Mouse (Mus musculus) midbrain, embryonic 13.5 days (tissue): Measurements from ENCODE around the gene Ndufs3. TPM values are rescaled to one million over a fixed set of nuclear protein-coding genes. Genes with fewer than 3 reads are reported as not detected.

Experiments used
- ATAC-seq: fragments of 200-750 bp; cut with Nextera tagmentation; 2 replicates; pipeline ENCODE4 v1.8.0; 2017; ENCODE audit warnings: mild to moderate bottlenecking, moderate TSS enrichment, moderate library complexity
- H3K27ac ChIP-seq: fragments of 300-500 bp; sonication (generic); 2 replicates; pipeline ENCODE4 v1.5.1; 2015; ENCODE audit warnings: inconsistent platforms, mild to moderate bottlenecking, moderate library complexity
- H3K27me3 ChIP-seq: fragments of 300-500 bp; sonication (generic); 2 replicates; pipeline ENCODE4 v1.6.1; 2015; ENCODE audit warnings: mild to moderate bottlenecking, inconsistent platforms
- H3K36me3 ChIP-seq: fragments of 300-500 bp; sonication (generic); 2 replicates; pipeline ENCODE4 v1.6.1; 2015; ENCODE audit warnings: mild to moderate bottlenecking, inconsistent platforms
- H3K4me1 ChIP-seq: fragments of 300-500 bp; sonication (generic); replicated peaks from 2 replicates; pipeline ENCODE4 v1.6.1; 2015; ENCODE audit warnings: inconsistent platforms
- H3K4me2 ChIP-seq: fragments of 300-500 bp; sonication (generic); replicated peaks from 2 replicates; pipeline ENCODE4 v1.6.1; 2015; ENCODE audit warnings: moderate library complexity, mild to moderate bottlenecking, inconsistent platforms
- H3K4me3 ChIP-seq: fragments of 300-500 bp; sonication (generic); replicated peaks from 2 replicates; pipeline ENCODE4 v1.5.1; 2015; ENCODE audit warnings: mild to moderate bottlenecking, inconsistent platforms
- H3K9ac ChIP-seq: fragments of 300-500 bp; sonication (generic); replicated peaks from 2 replicates; pipeline ENCODE4 v1.6.1; 2015; ENCODE audit warnings: mild to moderate bottlenecking, inconsistent platforms
- H3K9me3 ChIP-seq: fragments of 300-500 bp; sonication (generic); 2 replicates; pipeline ENCODE4 v1.6.1; 2016; ENCODE audit warnings: mild to moderate bottlenecking, inconsistent platforms
- WGBS: fragments of 180-500 bp; shearing (Covaris S2); methylation state at CpG from one replicate; pipeline ENCODE4 v1.1.7; 2015; 5-methylcytosine and 5-hydroxymethylcytosine counted together
- polyA plus RNA-seq: library from polyadenylated mRNA; unstranded; fragments of >200 nt; fragmentation: Nextera tagmentation; extraction: Ambion mirVana; gene quantifications from 2 replicates; pipeline ENCODE4 v1.2.1, GENCODE M21; 2015

Ndufs3 gene
- 210 TPM in 2 replicates for polyA plus RNA-seq

- Histone ChIP-seq H3K4me3 (peak within 1 kb of the TSS; percentile 93), H3K36me3 (peaks cover 47% of the 10 kb centered on the region), H3K4me1 (peaks cover 38% of the 10 kb centered on the region), H3K27ac (peak within 1 kb of the TSS; percentile 91), H3K27me3 (no peaks in the 10 kb centered on the region), H3K9ac (peak within 1 kb of the TSS; percentile 95), H3K9me3 (no peaks in the 10 kb centered on the region), H3K4me2 (peak within 1 kb of the TSS; percentile 76)
- WGBS = under 1% methylated on average over 43 of the region's 43 CpGs
- ATAC-seq = peak; percentile 97
These were observed at the start of gene Ndufs3, which contains the start of gene Kbtbd4 for GRCm38 (mm10) chr2:90904076-90904855. Ndufs3 (minus strand) TSS chr2:90904827. Kbtbd4 (plus strand) TSS chr2:90904740.

GRCm38 (mm10) chr2:90953461-90953860, 48.8 kb upstream of the Ndufs3 start:
- H3K27ac ChIP-seq = no peak overlapping the region
- H3K36me3 ChIP-seq = peaks cover 5% of the 10 kb centered on the region; the same call in 1 of the 2 replicates
- WGBS = 69% methylated on average over 3 of the region's 3 CpGs
- no peaks in the 10 kb centered on the region for H3K27me3 ChIP-seq
- no peak overlapping the region for H3K4me3 ChIP-seq
- no peak overlapping the region for H3K9ac ChIP-seq
- peaks cover 38% of the 10 kb centered on the region for H3K4me1 ChIP-seq
- H3K4me2 ChIP-seq = no peak overlapping the region
- no peaks in the 10 kb centered on the region for H3K9me3 ChIP-seq
- ATAC-seq = no peak

GRCm38 (mm10) chr2:90950582-90951194, 46.1 kb upstream of the Ndufs3 start:
- peak; percentile 55; the same call in 1 of the 2 replicates for ATAC-seq
- Histone ChIP-seq H3K4me2 (no peak overlapping the region), H3K9me3 (no peaks in the 10 kb centered on the region), H3K9ac (no peak overlapping the region), H3K4me3 (no peak overlapping the region), H3K36me3 (peaks cover 6% of the 10 kb centered on the region; the same call in 1 of the 2 replicates), H3K27me3 (no peaks in the 10 kb centered on the region), H3K4me1 (peaks cover 26% of the 10 kb centered on the region), H3K27ac (no peak overlapping the region)

GRCm38 (mm10) chr2:90950149-90950548, 45.5 kb upstream of the Ndufs3 start:
- Histone ChIP-seq H3K4me3 (no peak overlapping the region), H3K4me2 (no peak overlapping the region), H3K4me1 (peaks cover 21% of the 10 kb centered on the region; the same call in 1 of the 2 replicates), H3K27ac (no peak overlapping the region), H3K27me3 (no peaks in the 10 kb centered on the region), H3K9me3 (no peaks in the 10 kb centered on the region), H3K36me3 (peaks cover 6% of the 10 kb centered on the region; the same call in 1 of the 2 replicates), H3K9ac (no peak overlapping the region)
- 78% methylated on average over 5 of the region's 5 CpGs for WGBS
- ATAC-seq = no peak

- 48% methylated on average over 2 of the region's 2 CpGs for WGBS
- H3K4me3 ChIP-seq = peak overlapping the region; percentile 96
- H3K9me3 ChIP-seq = no peaks in the 10 kb centered on the region
- H3K4me2 ChIP-seq = peak overlapping the region; percentile 82
- H3K27ac ChIP-seq = 0 out of 2 replicates have a peak overlapping the region, but pooled peaks have one; percentile 92
- H3K27me3 ChIP-seq = no peaks in the 10 kb centered on the region
- H3K36me3 ChIP-seq = no peaks in the 10 kb centered on the region
- peaks cover 32% of the 10 kb centered on the region for H3K4me1 ChIP-seq
- H3K9ac ChIP-seq = peak overlapping the region; percentile 95; the same call in 1 of the 2 replicates
- no peak for ATAC-seq
These were observed 37.1 kb upstream of the Ndufs3 start for GRCm38 (mm10) chr2:90941744-90942143.

- Histone ChIP-seq H3K4me1 (peaks cover 32% of the 10 kb centered on the region), H3K4me2 (peak within 1 kb of the TSS; percentile 82), H3K27ac (peak within 1 kb of the TSS; percentile 92), H3K9ac (peak within 1 kb of the TSS; percentile 95), H3K36me3 (no peaks in the 10 kb centered on the region), H3K27me3 (no peaks in the 10 kb centered on the region), H3K4me3 (peak within 1 kb of the TSS; percentile 96), H3K9me3 (no peaks in the 10 kb centered on the region)
- WGBS = 1% methylated on average over 86 of the region's 113 CpGs
- ATAC-seq = peak; percentile 97
These were observed 35.9 kb upstream of the Ndufs3 start, which contains the start of gene Celf1 for GRCm38 (mm10) chr2:90940233-90941229. Celf1 (plus strand) TSS chr2:90940382.

GRCm38 (mm10) chr2:90939750-90940149, 35.1 kb upstream of the Ndufs3 start:
- no peaks in the 10 kb centered on the region for H3K9me3 ChIP-seq
- peak; percentile 67 for ATAC-seq
- H3K36me3 ChIP-seq = no peaks in the 10 kb centered on the region
- peak overlapping the region; percentile 95 for H3K9ac ChIP-seq
- peak overlapping the region; percentile 82 for H3K4me2 ChIP-seq
- peak overlapping the region; percentile 96 for H3K4me3 ChIP-seq
- WGBS = 49% methylated on average over 8 of the region's 8 CpGs
- peaks cover 32% of the 10 kb centered on the region for H3K4me1 ChIP-seq
- no peaks in the 10 kb centered on the region for H3K27me3 ChIP-seq
- H3K27ac ChIP-seq = peak overlapping the region; percentile 92

GRCm38 (mm10) chr2:90938362-90938761, 33.7 kb upstream of the Ndufs3 start:
- Histone ChIP-seq H3K36me3 (no peaks in the 10 kb centered on the region), H3K9me3 (no peaks in the 10 kb centered on the region), H3K9ac (no peak overlapping the region), H3K4me2 (no peak overlapping the region), H3K4me3 (no peak overlapping the region), H3K27ac (no peak overlapping the region), H3K4me1 (peaks cover 24% of the 10 kb centered on the region), H3K27me3 (no peaks in the 10 kb centered on the region)
- ATAC-seq = no peak
- WGBS = 80% methylated on average over 3 of the region's 3 CpGs

GRCm38 (mm10) chr2:90932273-90932672, 27.6 kb upstream of the Ndufs3 start:
- H3K4me2 ChIP-seq = no peak overlapping the region
- H3K4me3 ChIP-seq = no peak overlapping the region

GRCm38 (mm10) chr2:90931829-90932228, 27.2 kb upstream of the Ndufs3 start:
- Histone ChIP-seq H3K4me1 (no peaks in the 10 kb centered on the region), H3K27ac (no peak overlapping the region), H3K27me3 (no peaks in the 10 kb centered on the region), H3K9ac (no peak overlapping the region), H3K9me3 (no peaks in the 10 kb centered on the region), H3K36me3 (no peaks in the 10 kb centered on the region), H3K4me2 (no peak overlapping the region), H3K4me3 (no peak overlapping the region)
- no peak for ATAC-seq
- 88% methylated on average over 8 of the region's 8 CpGs for WGBS

More at GRCm38 (mm10) chr2:90932273-90932672, 27.6 kb upstream of the Ndufs3 start:
- no peaks in the 10 kb centered on the region for H3K27me3 ChIP-seq
- no peak overlapping the region for H3K27ac ChIP-seq
- H3K4me1 ChIP-seq = no peaks in the 10 kb centered on the region
- H3K9ac ChIP-seq = no peak overlapping the region
- 60% methylated on average over 2 of the region's 2 CpGs for WGBS
- H3K36me3 ChIP-seq = no peaks in the 10 kb centered on the region
- no peaks in the 10 kb centered on the region for H3K9me3 ChIP-seq
- ATAC-seq = no peak

GRCm38 (mm10) chr2:90928566-90928965, 23.9 kb upstream of the Ndufs3 start:
- no peaks in the 10 kb centered on the region for H3K4me1 ChIP-seq
- no peak overlapping the region for H3K27ac ChIP-seq
- no peaks in the 10 kb centered on the region for H3K9me3 ChIP-seq
- H3K4me3 ChIP-seq = no peak overlapping the region
- ATAC-seq = no peak
- no peak overlapping the region for H3K4me2 ChIP-seq
- H3K36me3 ChIP-seq = no peaks in the 10 kb centered on the region
- WGBS = 85% methylated on average over 13 of the region's 13 CpGs
- no peaks in the 10 kb centered on the region for H3K27me3 ChIP-seq
- H3K9ac ChIP-seq = no peak overlapping the region
